Mouse (Mus musculus): ENCODE measurements around the gene Bin2. TPM values are rescaled to one million over a fixed set of nuclear protein-coding genes. Genes with fewer than 3 reads are reported as not detected.
"Not testable (repeated sequence)": the region's sequence is repeated elsewhere in the genome, so short reads cannot be mapped to it uniquely, and the experiment has no call there.

Bin2 gene
- total RNA-seq, 2 experiments from 2014 or later, result 5.3 to 5.6 TPM

DNA sequence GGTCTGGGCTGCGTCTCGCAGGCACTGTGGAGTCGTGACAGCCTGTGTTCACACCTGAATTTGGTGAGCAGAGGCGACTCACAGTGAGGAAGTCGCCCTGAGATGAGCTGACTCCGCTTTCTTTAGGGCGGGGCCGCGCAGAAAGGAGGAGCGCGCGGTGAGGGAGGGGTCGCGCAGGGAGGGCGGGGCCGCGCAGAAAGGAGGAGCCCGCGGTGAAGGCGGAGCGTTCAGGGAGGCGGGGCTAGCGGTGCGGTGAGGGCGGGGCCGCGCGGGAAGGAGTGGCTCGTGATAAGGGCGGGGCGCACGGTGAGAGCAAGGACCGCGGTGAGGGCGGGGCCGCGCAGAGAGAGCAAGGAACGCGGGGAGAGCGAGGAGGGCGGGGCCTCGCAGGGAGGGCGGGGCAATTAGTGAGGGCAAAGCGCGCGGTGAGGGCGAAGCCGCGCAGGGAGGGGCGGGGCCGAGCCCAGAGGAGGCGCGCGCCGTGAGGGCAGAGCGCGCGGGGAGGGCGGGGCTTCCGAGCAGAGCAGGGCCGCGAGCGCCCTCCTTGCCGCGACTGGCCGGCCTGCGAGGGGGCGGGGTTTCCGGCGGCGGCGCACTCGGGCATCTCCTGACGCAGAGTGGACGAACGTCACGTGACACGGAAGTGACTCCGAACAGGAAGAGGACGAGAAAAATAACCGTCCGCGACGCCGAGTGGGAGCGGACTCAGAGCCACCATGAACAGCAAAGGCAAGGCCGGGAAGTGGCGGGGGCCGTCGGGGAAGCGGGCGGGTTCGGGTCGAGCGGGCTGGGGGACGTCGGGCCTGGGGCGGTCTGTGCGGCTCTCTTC lies 54.1 kb downstream of the Bin2 start, which contains the start of gene Dazap2:
TSS of gene Dazap2 (plus strand) at position 354 of the 829 bp plus-strand sequence.
- DNase-seq, result peak; percentile 96 to 97

DNA sequence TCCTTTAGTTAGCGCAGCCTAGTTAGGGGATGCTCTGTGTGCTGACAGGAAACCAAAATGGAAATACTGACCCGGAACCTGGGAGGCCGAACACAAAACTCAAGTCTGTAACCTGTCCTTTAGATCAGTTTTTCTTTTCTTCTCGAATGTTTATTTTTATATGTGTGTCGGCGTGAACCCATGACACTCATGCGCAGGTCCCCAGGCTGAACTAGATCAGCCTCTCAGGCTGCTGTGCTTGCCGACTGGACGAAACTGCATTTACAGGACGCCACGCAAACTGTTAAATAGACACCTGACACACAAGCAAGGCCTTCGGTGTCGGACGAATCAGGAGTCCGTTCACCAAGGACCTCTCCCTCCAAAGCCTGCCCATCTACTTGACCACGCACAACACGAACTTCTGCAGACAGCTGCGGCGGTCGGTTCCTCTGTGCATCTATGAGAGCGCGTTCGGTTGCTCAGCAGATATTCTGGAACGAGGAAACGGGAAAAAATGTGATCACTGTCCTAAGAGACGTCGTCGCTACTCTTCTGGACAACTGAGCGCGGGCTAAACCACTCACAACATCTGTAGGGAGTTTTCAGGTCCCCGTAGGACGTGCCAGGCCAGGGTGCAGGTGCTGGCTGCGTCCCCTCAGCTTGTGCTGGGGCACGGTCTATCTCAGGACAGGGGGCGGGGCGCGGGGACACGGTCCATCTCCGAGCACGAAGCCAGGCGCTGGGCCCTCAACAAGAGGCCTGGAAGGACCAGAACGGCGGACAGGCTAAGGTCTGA lies 54.9 kb downstream of the Bin2 start:
- DNase-seq, result no peak

DNA sequence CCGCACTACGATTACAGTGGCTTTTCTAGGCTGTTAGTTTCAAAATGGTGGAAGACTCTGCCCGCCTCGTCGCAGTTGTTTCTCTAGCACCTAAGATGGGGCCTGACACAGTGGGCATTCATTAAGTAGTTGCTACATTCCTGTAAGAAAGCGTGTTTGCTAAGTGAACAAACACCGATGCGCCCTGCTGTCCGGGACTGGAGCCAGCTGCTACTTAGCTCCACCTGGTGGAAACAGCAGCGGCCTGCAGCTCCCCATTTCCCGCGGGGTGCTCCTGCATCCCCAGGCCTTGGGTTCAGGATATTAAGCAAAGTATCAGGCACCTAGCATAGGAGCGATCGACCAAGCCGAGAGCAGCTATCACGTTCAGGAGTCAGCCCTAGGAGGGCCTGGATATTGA lies 55.8 kb downstream of the Bin2 start:
- DNase-seq, result peak; percentile 78 to 79

DNA sequence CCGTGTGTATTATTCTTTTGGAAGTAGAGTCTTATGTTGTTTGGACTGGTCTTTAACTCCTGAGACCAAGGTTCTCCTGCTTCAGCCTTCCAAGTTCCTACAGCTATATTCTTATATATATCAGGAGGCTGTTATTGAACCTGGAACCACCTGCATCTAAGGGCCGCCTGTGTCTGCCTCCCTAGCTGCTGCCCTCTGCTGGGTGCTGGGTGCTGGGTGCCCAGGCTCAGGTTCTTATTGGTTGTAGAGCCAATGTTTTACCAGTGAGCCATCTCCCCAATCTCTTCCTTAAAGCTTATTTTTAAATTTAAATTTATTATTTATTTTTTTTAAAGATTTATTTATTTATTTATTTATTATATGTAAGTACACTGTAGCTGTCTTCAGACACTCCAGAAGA lies 56.9 kb downstream of the Bin2 start:
- no peak for DNase-seq

DNA sequence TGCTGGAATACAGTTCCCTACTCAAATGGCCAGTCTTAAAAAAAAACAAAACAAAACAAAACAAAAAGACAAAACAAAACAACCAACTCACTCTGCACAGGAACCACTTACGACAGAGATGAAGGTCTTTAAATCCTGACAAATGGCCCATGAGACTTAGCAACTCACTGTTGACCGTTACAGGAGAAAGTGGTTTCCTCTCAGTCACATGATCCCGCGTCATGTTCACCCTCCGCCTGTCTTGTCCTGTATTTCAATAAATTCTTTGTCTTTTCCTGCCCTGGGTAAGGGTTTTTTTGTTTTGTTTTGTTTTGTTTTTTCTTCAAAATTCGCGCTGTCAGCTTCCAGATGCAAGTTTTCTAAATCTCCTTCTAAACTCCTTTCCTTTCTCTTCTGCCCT lies 57.4 kb downstream of the Bin2 start:
- DNase-seq, result no peak

DNA sequence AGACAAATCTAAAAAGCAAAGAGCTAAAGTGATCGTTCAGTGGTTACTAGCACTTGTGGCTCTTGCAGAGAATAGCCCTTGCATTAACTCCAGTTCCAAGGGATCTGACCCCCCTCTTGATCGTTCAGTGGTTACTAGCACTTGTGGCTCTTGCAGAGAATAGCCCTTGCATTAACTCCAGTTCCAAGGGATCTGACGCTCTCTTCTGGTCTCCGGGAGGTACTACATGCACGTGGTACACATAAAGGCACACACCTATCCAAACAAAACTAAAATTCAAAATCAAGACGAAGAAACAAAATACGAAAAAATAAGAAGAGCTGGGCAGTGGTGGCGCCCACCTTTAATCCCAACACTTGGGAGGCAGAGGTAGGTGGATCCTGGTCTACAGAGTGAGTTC lies 62.7 kb downstream of the Bin2 start:
- not testable (repeated sequence) for DNase-seq

DNA sequence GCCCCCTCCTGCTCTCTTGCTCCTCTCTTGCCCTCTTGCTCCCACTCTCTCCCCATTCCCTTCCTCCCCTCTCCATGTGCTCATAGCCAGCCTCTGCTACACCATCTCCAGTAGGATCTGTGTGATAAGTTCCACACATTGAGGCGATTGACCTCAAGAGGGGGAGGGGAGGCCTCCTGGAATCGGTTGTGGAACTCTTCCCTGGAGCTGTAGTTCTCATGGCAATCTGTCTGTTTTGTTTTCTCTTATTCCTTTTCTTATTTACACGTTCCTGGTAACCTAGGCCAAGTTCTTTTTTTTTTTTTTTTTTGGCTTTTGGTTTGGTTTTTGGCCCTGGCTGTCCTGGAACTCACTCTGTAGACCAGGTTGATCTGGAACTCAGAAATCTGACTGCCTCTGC lies 67.7 kb downstream of the Bin2 start:
- DNase-seq, result no peak

DNA sequence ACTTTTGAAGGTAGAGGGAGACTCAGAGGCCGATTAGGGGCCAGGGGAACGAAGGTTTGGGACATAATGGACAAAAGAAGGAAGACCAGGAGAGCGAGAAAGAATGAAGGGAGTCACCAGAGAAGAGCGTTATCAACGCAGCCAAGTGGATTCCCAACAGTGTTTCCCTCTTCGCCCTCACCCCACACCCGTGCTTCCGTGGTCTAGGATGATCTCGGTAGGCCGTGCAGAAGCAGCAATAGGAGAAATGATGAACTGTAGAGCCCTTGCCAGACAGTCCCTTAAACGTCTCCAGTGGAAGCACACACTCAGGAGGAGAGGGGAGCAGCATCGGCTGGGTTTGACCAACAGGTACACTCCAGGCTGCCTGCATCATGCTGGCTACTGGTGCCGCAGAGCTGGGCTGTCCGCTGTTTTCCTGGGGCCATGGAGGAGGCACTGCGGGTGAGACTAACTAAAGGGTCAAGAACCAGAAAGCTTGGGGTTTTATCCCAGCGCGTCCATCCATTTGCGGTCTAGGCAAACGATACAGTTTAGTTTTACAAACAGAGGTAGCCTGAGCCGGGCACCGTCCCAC lies 68.6 kb downstream of the Bin2 start:
- no peak for DNase-seq

DNA sequence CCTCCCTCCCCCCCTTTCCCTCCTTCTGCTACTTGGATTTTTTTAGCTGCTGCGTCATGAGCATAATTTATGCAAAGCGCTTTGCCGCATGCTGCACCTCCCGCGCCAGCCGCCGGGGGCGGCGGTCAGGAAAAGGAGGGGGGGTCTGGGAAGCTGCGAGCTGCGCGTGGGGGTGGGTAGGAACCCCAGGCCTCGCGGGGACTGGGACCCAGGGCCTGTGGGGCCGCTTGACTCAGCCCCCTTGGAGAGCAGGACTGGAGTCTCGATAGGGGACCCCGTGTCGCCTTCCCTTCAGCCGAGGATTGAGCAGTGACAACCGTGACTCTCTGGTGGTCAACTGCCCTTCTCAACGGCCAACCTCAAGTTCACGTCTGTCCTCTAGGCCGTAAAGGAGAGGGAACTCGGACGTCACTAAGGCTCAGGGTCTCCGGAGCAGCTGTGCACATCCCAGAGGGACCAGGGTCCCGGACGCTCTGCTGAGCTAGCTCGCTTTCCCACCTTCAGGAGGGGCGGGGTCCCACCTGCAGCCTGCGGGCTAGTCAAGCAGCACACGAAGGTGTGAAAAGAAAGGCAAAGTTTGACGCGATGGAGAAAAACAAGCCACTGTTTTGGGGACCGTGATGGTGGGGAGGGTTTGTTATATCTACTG lies 69.2 kb downstream of the Bin2 start:
- peak; percentile 62 to 64 for DNase-seq

DNA sequence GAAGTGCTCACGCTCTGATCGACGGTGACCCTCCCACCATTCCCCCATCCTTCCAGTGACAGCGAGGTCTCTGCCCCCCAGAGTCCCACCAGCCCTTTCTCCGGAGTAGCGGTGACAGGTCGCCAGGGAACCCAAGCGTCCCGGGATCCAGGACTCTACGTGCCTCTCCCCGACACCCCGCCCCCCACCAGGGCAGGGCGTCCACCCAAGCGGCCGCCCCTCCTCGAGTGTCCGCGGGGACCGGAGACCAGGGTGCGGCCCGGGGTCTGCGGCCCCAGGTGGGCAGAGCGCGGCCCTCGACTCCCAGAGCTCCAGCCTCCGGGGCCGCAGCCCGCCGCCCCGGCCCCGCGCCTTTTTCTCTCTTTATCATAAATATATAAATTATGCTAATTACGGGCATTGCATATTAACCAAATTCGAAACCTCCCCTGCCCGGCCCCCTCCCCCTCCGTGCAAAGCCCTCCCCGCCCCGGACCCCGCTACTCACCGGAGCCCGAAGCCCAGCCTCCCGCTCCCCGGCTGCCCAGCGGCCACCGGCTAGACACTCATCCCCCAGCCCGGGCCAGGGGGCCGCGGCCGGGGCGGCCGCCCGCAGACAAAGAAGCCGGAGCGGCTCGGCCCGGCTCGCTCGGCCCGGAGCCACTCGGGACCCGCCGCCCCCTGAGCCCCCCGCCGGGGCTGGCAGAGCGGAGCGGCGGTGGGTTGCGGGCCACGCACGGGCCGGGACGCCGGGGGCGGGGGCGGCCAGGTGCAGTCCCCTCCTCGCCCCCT lies 69.9 kb downstream of the Bin2 start, which contains the start of gene Pou6f1:
TSS of gene Pou6f1 (minus strand) at position 709 of the 771 bp plus-strand sequence.
- peak; percentile 33 to 41 for DNase-seq

DNA sequence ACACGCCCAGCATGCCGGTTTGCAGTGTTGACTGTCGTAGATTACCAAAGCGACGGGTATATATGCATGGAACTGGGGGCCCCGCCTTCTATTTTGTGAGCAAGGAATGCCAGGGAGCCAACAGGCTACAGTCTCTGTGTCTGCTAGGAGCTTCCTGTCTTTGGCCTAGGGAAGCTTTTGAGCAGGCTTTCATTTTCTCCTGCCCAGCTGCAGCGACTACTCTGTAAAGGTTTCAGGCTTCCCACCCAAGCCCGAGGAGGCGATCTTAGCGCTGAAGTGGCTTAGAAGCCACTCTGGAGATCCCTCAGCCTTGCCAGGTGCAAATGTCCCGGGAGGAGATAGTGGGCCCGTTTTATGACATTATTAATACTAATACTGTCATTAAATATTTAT lies 70.5 kb downstream of the Bin2 start:
- peak in 1 of 2 experiments; percentile 12 for DNase-seq

DNA sequence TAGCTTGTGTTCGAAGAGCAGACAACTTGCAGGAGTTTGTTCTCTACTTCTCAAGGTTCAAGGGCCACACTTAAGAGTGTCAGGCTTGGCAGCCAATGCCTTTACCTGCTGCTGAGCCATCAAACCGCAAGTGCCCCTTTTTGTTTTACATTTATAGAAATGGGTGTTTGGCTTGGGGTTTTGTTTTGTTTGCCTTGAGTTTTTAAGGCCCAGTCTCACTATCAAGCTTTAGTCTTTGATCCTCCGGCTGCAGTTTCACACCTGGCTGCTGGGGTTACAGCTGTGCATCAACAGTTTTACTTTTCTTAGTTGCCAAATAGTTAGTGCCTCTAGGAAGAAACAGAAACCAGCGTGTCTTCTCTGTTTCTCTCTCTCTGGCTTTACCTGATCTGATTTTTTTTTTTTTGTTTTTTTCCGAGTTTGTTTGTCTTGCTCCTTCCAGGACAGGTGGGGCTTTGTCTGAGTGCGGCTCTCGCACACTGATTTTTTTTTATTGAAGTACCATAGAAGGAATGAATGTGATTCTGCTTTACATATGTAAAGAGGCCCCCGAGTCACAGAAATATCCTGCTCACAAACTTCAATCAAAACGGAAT lies 71.0 kb downstream of the Bin2 start:
- DNase-seq, result no peak

DNA sequence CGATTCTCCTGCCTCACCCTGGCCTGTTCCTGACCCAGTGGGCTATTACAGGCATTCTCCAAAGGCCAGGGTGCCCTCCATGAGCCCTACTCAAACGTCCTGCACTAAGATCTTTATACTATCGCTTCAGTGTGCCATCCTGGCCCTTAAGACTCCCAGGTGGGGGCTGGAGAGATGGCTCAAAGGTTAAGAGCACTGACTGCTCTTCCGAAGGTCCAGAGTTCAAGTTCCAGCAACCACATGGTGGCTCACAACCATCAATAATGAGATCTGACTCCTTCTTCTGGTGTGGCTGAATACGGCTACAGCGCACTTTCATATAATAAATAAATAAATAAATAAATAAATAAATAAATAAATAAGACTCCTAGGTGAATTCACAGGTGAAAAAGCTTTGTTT lies 76.5 kb downstream of the Bin2 start:
- no peak for DNase-seq

Small RNA genes lying within 50 kb of the gene (microRNA-seq; reads per million reads assigned to microRNA genes)
- 0 reads per million in 2 experiments for gene Mir6961

Other genes starting within 250 kb of the Bin2 start
- gene Gm5475, start 247.4 kb downstream of the Bin2 start, total RNA-seq (2021), result not detected
- 10 to 100 TPM; 54.0 to 61.5 TPM for gene Slc11a2, start 244.5 kb downstream of the Bin2 start, total RNA-seq (2021)
- 10 to 100 TPM; 60.0 to 63.0 TPM for gene Letmd1, start 200.5 kb downstream of the Bin2 start, total RNA-seq (2021)
- 10 to 100 TPM; 25.8 to 26.1 TPM for gene Csrnp2, start 174.1 kb downstream of the Bin2 start, total RNA-seq (2021)
- 10 to 100 TPM; 26.9 to 33.4 TPM for gene Tfcp2, start 117.5 kb downstream of the Bin2 start, total RNA-seq (2021)
- gene Pou6f1, start 69.6 kb downstream of the Bin2 start, total RNA-seq (2021), result 100 to 1,000 TPM; 105 to 106 TPM
- gene Dazap2, start 54.2 kb downstream of the Bin2 start, total RNA-seq (2021), result 100 to 1,000 TPM; 108 to 109 TPM
- 1 to 10 TPM; 1.7 to 2.1 TPM for gene Smagp, start 32.6 kb downstream of the Bin2 start, total RNA-seq (2021)
- gene Cela1, start 18.4 kb upstream of the Bin2 start, total RNA-seq (2021), result 1 to 10 TPM; 1.8 to 2.3 TPM
- gene Galnt6, start 59.8 kb upstream of the Bin2 start, total RNA-seq (2021), result 1 to 10 TPM; 5.5 to 6.0 TPM
- gene Slc4a8, start 92.2 kb upstream of the Bin2 start, total RNA-seq (2021), result 10 to 100 TPM; 79.4 to 90.0 TPM
- 100 to 1,000 TPM; 223 to 249 TPM for gene Scn8a, start 200.3 kb upstream of the Bin2 start, total RNA-seq (2021)

Data from layer of hippocampus, postnatal 36 days (tissue).